Mouse (Mus musculus) urinary bladder, adult 18-20 months (tissue): ENCODE results near the gene Cux1.

ENCODE experiments used
- DNase-seq, 2 experiments: peaks; one replicate each; pipeline ENCODE4 v3.0.0; 2022; ENCODE audit warnings: low spot score in 2 of 2, mixed read lengths in 2 of 2

Cux1 gene

GRCm38 (mm10) chr5:136382261-136383005, 184.9 kb downstream of the Cux1 start:
- no peak for DNase-seq

GRCm38 (mm10) chr5:136379405-136379804, 187.9 kb downstream of the Cux1 start:
- no peak for DNase-seq

GRCm38 (mm10) chr5:136377101-136377500, 190.2 kb downstream of the Cux1 start:
- no peak for DNase-seq

- DNase-seq = no peak
Measured at GRCm38 (mm10) chr5:136375350-136375749, 191.9 kb downstream of the Cux1 start.

- no peak for DNase-seq
Measured at GRCm38 (mm10) chr5:136372276-136372675, 195.0 kb downstream of the Cux1 start.

- DNase-seq = no peak
Measured at GRCm38 (mm10) chr5:136363421-136363820, 203.9 kb downstream of the Cux1 start.

GRCm38 (mm10) chr5:136362473-136363230, 204.6 kb downstream of the Cux1 start:
- DNase-seq = no peak

GRCm38 (mm10) chr5:136362021-136362420, 205.3 kb downstream of the Cux1 start:
- no peak for DNase-seq

- DNase-seq = no peak
Measured at GRCm38 (mm10) chr5:136357227-136357626, 210.1 kb downstream of the Cux1 start.

- no peak for DNase-seq
Measured at GRCm38 (mm10) chr5:136355583-136356126, 211.6 kb downstream of the Cux1 start.

- no peak for DNase-seq
Measured at GRCm38 (mm10) chr5:136354729-136355128, 212.6 kb downstream of the Cux1 start.

- DNase-seq = no peak
Measured at GRCm38 (mm10) chr5:136353114-136353513, 214.2 kb downstream of the Cux1 start.

- DNase-seq = no peak
Measured at GRCm38 (mm10) chr5:136343156-136343890, 224.0 kb downstream of the Cux1 start.

GRCm38 (mm10) chr5:136336798-136337527, 230.3 kb downstream of the Cux1 start:
- no peak for DNase-seq

- DNase-seq = no peak
Measured at GRCm38 (mm10) chr5:136335681-136336080, 231.6 kb downstream of the Cux1 start.

GRCm38 (mm10) chr5:136334780-136335179, 232.5 kb downstream of the Cux1 start:
- DNase-seq = no peak

GRCm38 (mm10) chr5:136334051-136334450, 233.2 kb downstream of the Cux1 start:
- DNase-seq = no peak

GRCm38 (mm10) chr5:136332786-136333462, 234.4 kb downstream of the Cux1 start:
- DNase-seq = no peak

GRCm38 (mm10) chr5:136327736-136328135, 239.6 kb downstream of the Cux1 start:
- no peak for DNase-seq

- peak in 1 of 2 experiments; percentile 18 for DNase-seq
Measured at GRCm38 (mm10) chr5:136326626-136327025, 240.7 kb downstream of the Cux1 start.

GRCm38 (mm10) chr5:136324506-136324905, 242.8 kb downstream of the Cux1 start:
- DNase-seq = no peak
